Mouse (Mus musculus) ES-Bruce4 (cell line): ENCODE data around the gene Tmem220.

Source experiments
- CTCF ChIP-seq: IDR thresholded peaks from one replicate; pipeline ENCODE4 v1.8.1; 2011; ENCODE audit warnings: low read depth, low read length
- EP300 ChIP-seq: IDR thresholded peaks from 2 replicates; pipeline ENCODE4 v1.6.1; 2011; ENCODE audit warnings: low read depth, low read length; ENCODE audit not compliant: insufficient read depth

- TF ChIP-seq CTCF (no peak), EP300 (no peak)
These were observed 16.4 kb upstream of the Tmem220 start for GRCm38 (mm10) chr11:67008528-67008927.
